Mouse (Mus musculus) T-helper 2 cell (primary cell): Measurements from ENCODE around the gene Lcat.

ENCODE experiments used
- in situ Hi-C: fragments of 300-600 bp; cut with MboI, MseI; formaldehyde crosslinking; loops from one replicate; pipeline ENCODE4 v1.15.1; 2025; ENCODE audit warnings: high pct_unique_total_duplicates

Gene Lcat

DNA sequence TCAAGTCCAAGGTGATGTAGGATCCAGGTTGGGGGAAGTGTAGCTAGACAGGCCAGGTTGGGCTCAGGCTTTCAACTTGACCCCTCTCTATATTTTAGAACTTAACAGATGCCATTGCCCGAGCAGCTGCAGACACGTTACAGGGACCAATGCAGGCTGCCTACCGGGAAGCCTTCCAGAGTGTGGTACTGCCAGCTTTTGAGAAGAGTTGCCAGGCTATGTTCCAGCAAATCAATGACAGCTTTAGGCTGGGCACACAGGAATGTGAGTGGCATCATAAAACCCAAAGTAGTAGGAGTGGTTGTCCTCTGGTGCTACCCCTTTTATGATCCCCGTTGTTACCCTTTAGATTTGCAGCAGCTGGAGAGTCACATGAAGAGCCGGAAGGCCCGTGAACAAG, 52.3 kb downstream of the Lcat start:
- in situ Hi-C loops = loop anchor here (5.0 kb wide), 1 partner anchor 36 kb away; no protein-coding TSS in a partner anchor

DNA sequence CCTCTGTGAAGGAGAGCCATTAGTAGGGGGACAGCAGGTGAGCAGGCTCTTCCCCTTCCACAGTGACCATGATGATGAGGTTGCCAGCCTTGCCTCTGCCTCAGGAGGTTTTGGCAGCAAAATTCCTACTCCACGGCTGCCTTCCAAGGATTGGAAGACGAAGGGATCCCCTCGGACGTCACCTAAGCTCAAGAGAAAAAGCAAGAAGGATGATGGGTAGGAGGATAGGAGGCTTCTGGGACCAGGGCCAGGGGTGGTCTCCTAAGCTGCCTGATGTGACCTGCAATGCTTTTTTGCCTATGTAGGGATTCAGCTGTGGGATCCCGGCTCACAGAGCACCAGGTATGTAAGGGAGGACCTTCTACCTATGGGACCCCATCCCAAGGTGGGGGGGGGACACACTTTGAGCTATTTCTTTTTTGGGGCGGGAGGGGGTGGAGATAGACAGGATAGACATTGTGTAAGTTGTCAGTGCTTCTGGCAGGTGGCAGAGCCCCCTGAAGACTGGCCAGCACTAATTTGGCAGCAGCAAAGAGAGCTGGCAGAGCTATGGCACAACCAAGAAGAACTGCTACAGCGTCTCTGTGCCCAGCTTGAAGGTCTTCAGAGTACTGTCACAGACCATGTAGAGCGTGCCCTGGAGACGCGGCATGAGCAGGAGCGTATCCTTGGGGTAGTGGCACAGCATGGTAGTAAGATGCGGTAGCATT, 53.3 kb downstream of the Lcat start:
- in situ Hi-C loops = loop anchor here (5.0 kb wide), 1 partner anchor 37 kb away; no protein-coding TSS in a partner anchor
